Mouse (Mus musculus) frontal cortex, postnatal 10 days (tissue): ENCODE results near the gene Clstn2.
A peak's percentile ranks its signal among the peaks of the same experiment; 100 is the strongest.

Source experiments
- DNase-seq, 2 experiments: peaks; one replicate each; pipeline ENCODE4 v3.0.0; 2022; ENCODE audit warnings: low spot score in 2 of 2, mixed read lengths in 1 of 2

Gene Clstn2

DNA sequence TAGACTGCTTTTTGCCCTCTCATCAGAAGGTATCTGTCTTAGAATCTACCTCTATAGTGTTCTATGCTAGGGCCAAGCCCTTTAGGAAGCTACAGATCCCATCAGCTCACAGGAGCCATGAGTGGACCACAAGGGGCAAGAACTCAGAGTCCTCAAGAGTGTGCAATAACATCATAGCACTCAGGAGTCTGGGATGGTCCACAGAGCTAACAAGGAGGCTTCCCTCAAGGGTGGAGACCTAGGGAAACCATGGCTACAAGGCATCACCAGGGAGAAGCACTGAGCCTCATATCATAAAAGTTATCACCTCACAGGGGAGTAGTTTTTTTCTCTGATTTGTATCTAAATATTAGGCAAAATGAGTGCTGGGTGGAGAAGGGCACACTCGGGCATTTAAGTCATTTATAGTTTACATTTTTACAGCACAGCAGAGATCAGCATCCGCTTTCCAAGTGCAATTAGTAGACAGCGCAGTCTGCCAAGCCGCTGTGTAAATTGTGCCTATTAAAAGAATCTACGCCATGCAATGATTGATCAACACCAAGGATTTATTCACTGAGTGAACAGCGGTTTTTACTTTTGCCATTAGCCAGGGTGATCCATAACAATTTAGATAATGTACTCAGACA lies 82.5 kb downstream of the Clstn2 start:
- DNase-seq: no peak

DNA sequence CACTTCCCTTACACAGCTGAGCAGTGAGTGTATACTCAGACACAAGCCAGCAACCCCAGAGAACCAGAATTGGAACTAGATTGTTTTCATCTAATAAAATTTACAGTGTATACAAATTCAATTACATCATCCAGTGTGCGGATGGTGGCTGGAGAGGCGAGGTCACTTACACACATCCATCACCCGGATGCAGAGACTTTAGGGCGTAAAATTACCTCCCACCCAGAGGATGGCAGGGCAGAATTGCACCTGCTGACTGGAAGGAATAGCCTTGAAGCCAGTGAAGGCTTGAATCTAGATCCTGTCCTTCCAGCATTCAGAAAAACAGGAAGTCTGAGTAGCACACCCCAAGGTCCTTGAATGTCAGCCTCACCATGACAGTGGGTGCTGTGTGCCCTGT lies 113.7 kb downstream of the Clstn2 start:
- no peak for DNase-seq

DNA sequence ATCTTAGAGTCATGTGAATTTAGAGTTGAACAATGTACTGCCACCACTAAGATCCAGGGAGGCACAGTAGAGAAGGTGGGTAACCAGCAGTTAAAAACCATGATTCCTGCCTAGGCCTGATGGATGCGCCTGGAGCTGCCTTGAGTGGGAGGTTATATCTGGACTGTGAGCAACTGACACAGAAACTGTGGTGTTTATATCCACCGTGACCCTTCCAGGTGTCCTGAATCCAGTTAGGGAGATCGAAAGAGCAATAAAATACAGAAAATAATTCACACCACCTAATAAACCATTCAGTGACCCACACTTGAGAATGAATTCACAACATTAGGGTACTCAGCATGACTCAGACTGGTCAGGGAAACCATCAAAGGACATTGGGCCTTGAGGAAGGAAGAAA lies 141.6 kb downstream of the Clstn2 start:
- no peak for DNase-seq

DNA sequence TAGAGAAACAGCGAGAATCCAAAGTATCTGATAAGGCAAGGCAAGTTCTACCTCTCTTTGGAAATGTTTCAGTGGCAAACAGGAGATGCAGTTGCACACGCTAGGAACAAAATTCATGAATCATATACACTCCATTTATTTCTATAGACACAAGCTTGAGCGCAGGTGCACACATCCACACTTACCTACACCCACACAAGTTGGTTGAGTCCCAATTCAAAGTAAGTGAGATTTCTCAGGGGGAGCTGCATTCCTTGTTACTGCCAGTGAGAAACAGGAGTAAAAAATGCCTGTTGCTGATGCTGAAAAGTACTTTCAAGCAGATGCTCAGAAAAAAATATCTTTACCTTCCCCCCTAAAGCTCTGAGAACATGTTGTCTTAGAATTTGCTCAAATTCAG lies 149.6 kb downstream of the Clstn2 start:
- DNase-seq: peak in 1 of 2 experiments; percentile 6

DNA sequence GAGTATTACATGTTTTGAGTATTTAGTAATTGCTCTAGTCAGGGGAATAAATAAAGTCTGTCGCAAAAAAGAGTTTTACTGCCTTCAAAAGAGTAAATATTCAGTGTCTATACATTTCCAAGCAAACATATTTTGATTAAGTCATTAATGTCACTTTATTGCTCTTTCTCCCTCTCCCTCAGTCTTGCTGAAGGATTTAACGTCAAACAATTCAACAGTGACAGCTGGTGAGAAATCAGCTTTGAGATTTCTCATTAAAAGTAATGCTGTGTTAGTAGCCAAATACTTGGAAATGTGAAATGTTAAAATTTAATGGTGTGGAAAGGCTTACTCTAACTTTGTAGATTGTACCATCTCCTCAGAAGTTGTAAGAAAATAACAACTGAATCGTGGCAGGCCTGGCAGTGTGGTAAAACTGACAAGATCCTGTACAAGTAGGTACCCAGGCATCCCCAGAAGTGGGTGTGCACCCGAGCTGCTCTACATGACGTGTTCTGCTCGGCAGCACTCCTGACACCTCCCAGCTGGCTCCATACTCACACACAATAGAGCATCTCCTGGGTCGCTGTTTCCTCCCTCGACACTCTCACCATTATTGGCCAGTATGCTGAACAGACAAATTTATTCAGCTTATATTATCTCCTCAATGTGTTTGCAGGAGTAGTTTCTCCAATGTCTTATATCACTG lies 165.8 kb downstream of the Clstn2 start:
- no peak for DNase-seq

DNA sequence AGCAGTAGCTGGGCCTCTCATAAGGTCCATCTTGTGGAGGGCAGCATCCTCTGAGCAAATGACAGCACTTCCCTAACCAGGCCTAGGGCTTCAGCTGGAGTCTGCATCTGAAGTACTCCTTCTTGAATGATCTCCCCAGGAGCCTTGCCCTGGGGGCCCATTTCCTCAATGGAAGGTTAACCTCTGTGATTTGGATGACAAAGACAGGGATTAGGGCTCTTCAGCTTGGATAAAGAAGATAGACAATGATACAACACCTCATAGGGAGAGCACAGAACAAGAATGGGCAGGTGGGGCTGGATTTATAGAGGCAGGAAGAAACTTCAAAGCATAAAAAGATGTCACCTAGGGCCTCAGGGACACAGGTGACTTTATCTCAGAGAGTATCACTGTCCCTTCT lies 180.1 kb downstream of the Clstn2 start:
- no peak for DNase-seq

DNA sequence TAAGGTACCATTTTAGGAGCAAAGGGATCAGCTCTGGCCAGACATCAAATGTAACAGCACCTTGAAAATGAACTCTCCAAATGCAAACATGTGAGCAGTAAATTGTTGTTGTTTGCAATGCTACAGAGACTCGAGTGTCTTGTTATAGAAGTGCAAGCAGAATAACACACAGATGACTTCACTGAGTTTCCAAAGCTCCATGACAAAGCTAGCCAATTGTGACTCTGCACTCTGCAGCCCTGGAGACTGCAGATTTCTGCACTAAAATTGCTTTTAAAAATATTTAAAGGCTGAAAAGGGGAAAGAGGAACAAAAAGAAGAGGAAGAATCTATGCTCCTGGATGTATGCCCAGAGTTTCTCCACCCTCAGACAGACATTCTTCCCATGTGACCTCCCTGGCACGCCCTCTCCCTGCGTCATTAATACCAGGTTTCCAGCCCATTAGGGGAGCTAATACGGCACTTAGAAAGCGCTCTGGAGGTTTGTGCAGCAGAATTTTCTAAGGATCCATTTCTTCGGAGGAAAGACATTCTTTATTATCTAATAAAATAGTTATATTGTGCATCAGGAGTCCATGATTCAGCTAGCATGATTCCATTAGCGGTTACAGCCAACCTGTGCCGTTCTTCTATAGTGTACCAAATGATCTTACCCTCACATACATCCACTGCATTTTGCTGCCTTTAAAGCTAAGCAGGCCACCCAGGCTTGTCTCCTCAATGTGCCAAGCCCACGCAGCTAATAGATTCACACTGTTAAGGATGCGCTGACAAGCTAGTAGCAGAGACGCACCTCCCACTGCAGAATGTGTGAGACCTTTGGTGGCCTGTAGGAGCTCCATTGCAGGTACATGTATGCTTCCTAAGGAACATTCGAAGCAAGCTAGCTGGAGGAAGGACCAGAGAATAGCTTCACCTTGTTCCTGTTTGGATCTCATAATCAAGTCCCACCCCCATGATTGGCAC lies 184.8 kb downstream of the Clstn2 start:
- DNase-seq: peak; percentile 16

DNA sequence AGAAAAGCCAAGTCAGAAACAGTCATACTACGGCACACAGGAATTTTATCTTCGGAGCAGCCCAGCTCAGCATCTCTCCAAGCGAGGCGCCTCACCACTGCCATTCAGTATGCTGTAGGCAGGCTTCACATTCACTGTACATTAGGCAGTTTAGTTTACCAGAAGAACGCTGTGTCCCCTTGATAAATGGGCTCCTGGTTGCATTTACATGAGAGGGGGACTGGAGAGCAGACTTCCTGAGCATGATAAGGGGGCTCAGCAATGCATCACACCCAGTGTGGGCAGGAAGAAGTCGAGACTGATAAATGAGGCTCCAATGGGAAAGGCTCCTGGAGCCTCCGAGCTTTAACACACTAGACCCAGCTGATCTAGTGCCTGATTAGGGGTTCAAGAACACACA lies 190.9 kb downstream of the Clstn2 start:
- no peak for DNase-seq

DNA sequence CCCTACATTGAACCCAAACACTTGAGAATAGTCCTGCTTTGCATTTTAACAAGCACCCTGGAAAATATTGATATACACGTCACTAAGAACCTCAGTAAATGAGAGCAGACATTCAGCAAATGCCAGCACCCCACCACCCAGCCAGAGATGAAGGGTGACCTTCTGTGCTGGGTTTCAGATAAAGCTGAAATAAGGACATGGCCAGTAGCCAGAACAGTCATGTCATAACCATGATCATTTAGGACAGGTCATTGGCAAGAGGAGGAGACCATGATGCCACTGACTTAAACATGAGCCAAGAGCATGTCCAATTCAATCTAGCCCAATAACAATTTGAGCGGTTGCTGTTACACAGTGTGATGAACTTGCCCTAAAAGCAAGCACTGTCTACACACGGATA lies 201.8 kb downstream of the Clstn2 start:
- no peak for DNase-seq

DNA sequence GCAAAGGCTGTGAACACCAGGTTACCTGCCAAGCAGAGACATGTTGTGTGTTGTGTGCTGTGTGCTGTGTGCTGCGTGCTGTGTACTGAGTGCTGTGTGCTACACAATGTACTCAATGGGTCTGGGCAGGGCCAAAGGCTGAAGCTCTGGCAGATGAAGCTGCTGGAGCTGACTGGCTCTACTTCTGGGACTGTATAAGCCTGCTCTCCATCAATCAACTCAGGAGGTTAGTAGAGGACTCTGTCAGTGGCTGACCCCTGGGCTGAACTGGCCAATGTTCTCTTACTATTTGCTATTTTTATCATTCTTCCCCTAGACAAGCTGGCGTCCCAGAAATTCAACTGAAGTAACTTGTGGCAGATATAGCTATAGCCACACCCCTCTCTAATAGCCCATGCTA lies 203.1 kb downstream of the Clstn2 start:
- no peak for DNase-seq

DNA sequence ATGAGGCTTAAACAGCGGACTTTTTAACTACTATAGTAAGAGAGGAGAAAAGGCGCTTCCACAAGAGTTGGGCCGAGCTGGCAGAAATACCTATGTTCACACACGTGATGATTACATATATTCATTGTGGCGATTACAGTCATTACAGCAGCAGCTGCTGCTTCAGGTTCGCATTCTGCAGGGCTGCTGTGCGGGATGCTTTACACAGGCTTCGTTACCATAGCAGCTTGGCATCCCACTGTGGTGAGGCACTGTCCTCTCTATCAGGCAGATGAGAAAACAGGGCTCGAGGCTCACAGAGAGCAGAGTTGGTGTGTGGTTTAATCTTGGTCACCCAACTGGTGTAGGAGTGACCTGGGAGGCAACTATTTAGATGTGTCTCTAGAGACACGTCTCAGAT lies 205.3 kb downstream of the Clstn2 start:
- no peak for DNase-seq

DNA sequence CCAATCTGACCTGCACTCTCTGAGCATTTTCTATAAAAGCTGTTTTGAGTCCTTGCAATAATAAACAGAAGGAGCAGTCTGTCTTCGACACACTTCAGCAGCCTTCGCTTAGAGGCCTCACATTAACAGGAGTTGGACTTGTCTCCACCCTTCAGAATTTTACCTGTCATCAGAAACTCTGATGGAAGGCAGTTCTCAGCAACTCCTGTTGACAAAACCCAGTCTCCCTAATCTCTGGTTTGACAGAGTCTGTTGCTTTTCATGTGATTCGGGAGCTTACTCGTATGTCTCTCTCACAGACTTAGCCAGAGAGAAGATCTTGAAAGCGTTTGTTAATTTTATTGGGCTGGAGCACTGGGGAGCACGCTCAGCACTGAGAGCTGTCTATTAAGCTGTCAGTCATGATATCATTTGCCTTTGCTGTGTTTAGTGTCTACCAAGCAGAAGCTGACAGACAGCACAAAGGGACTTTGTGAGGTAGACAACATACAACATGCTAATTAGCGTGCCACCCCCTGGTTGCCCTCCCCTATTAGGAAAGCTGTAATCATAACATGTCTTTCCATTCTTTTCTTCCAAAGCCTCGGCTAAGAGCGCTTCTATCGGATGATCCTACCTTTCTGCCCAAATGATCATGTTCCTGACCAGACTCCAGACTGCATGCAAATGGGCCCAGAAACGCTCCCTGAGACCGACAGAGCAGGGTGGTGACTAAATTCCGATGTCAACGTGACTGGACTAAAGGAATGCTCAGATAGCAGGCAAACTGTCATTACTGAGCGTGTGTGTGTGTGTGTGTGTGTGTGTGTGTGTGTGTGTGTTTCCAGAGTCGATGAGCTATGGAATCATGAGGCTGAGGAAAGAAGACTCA lies 206.7 kb downstream of the Clstn2 start:
- DNase-seq: no peak

DNA sequence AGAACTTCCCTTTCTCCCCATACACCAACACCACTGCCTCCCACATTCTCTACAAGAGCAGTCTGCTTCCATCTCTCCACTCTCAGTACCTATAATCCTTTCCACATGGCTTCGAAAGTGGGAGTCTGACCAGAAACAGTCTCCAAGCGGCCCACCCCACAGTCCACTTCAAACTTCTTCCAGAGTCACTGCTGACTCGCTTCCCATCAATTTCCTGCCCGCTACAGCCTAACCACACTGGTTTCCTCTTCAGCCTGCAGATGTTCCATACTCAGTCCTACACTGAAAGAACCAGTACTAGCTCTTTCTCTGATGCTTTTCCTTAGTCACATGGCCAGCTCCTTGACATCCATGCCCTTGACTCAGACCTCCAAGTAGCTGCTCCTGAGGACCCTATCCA lies 215.9 kb downstream of the Clstn2 start:
- DNase-seq: no peak

DNA sequence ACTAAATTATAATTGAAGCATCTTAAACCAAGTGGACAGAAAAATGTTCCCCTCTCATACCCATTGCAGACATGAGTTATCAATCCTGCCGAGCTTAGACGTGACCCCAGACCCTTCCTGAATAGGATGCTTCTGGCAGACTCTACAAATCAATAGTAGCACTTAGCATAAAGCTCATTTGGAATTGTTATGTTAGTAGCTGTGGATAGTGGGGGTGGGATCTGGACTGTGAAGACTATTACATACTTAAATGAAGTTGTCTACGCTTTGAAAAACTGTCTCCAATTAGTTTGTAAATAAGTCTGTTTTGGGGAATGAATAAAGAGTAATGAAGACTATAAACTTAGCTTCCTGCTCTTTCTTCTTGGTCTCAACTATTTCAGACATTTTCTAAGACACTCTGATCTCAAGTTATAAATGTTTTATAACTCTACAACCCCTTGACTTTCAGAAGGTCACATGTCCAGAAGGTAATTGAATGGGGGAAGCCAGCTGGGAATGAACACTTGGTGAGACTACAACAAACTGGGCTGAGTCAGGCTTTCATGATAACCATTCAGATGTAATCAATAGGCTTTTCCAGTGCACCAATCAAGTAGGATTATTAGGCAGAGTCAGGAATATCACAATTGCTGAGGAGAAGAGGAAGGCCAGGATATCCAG lies 216.7 kb downstream of the Clstn2 start:
- no peak for DNase-seq

DNA sequence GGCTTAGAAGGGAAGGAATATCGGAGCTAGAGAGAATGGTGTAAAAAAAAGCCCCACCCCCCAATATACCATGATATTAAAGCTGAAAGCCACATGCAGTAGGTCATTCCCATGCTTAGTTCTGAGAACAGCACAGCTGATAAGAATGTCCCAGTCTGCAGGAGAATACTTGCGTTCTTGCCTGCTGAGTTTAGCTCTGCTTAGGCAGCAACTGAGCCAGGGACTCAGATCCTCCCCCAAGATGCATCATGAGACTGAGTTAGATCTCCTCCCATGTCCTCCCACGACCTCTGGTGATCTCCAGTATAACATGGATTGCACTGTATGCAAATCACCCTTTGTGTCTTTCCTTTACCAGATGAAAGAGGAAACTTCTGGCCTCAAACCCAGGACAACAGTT lies 219.8 kb downstream of the Clstn2 start:
- no peak for DNase-seq

DNA sequence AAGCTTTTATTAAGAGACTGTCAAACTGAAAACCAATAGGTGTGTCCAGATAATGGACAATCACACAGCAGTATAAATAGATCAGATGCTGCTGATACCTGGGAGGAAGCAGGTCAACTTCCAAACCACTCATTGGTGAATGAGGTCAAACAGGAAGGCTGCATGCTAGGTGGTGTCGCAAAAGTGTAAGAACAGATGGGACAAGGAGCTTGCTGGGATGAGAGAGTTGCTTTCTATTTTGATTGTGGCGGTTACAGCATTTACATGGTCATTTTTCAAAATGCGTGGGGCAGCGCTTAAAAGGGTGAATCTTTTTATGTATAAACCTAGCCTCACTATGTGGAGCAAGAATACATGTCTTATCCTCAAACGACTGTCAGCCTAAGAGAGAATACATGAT lies 225.9 kb downstream of the Clstn2 start:
- DNase-seq: no peak

DNA sequence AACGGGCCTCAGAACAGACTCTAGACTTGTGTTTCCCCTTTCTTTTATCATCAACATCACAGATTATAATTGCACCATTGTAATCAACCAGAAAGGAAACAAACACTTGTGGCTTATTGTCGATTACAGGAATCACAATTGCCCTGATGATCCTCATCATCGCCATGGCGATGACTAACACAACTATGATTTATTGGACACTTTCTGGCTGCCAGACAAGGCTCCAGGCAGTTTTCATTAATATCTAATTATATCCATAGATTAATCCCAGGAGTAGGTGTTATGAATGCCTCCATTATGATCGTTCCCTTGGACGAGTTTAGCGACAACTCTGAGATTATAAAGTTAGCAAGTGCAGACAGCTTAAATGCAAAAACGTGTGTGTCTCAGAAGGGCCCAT lies 239.3 kb downstream of the Clstn2 start:
- DNase-seq: no peak

DNA sequence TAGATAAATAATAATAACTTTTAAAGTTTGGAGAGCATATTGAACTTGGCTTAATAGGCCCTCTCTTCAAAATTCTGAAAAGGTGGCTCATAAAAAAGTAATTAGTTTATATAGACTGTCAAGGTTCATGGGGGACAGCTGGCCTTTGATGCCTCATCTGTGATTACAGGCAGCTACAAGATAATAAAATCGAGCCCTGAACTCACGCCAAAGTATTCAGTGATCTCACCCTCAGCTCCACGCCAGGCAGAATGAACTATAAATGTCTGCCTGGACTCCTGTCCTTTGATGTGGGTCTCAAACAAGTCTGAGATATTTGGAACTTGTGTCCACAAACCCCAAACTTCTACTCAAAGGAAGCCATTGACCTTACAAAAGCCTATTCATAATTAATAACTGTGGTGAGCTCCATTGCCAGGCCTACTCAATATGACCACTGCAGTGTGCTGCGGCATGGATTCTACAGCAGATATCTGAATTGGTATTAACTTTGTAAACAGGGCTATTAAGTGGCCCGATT lies 244.8 kb downstream of the Clstn2 start:
- no peak for DNase-seq

DNA sequence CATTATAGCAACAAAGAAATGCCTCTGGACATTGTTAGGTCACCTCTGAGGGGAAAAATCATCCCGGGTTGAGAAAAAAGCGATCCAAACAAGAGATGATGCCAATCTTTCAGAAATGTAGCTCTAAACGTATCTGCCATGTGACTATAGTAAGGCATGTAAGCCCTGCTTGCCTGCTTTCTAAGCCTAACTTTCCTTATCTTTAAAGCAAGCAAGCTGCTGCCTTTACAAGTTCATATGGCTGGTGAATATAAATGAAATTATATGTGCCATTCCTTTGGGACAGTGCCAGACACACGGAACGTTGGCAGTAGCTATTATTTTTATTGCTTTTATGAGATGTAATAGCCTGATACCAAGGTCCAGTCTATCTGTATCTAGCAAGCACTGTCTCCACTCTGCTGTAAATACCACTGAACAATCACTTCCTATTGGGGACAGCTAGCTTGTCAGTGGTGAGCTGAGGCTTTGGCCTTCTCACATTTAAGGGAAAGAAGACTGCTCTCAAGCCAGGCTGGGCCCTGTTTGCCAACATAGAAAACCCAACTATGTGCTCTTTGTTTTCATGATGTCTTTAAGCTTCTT lies 252.9 kb downstream of the Clstn2 start:
- DNase-seq: no peak

DNA sequence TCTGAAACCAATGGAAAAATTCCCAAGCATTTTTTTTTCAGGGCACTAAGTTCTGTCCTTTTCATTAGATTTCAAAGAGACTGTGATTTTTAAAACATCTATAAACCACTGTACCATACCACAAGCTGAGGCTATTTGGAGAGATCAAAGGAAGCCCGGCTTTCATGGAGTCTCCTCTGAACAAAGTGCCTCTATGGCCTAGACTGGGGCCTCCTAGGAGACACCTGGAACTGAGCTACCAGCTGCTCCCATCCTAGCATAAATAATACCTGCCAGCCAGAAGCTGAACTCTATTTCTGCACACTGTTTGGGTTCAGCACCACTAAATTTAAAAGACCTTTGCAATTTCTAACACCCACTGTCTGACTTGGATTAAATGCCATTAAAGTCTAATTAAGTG lies 257.2 kb downstream of the Clstn2 start:
- DNase-seq: no peak

DNA sequence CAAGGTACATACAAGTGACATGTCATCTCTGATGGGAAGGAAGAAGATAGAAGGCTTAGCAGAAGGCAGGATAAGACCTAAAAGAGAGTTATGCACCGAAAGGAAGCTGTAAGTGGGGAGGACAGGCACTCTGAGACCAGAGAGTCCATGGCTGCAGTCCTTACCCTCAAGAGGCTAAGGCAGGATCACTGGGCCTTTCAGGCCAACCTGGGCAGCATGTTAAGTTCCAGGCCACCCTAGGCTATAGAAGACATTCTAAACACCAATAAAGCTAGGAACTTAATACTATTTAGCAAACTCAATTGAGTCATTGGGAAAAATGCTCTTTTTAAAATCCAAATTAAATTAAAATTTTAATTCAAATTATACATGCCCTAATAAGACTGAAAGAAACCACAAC lies 258.0 kb downstream of the Clstn2 start:
- no peak for DNase-seq
